Mouse (Mus musculus) stomach, postnatal 0 days (tissue): ENCODE data around the gene Hap1.

Experiments
- CTCF ChIP-seq: IDR thresholded peaks from 2 replicates; pipeline ENCODE4 v1.5.1; 2016; ENCODE audit warnings: antibody characterized with exemption, low read depth, mild to moderate bottlenecking, moderate library complexity
- EP300 ChIP-seq: optimal IDR thresholded peaks from 2 replicates; pipeline ENCODE3; 2016; ENCODE audit warnings: antibody characterized with exemption

- TF ChIP-seq CTCF (no peak), EP300 (no peak)
Observed at GRCm38 (mm10) chr11:100344269-100344668, 11.7 kb downstream of the Hap1 start.
